Mouse (Mus musculus): ENCODE data around the gene Cbl.
"Not testable (repeated sequence)": the region's sequence is repeated elsewhere in the genome, so short reads cannot be mapped to it uniquely, and the experiment has no call there.

Gene Cbl

DNA sequence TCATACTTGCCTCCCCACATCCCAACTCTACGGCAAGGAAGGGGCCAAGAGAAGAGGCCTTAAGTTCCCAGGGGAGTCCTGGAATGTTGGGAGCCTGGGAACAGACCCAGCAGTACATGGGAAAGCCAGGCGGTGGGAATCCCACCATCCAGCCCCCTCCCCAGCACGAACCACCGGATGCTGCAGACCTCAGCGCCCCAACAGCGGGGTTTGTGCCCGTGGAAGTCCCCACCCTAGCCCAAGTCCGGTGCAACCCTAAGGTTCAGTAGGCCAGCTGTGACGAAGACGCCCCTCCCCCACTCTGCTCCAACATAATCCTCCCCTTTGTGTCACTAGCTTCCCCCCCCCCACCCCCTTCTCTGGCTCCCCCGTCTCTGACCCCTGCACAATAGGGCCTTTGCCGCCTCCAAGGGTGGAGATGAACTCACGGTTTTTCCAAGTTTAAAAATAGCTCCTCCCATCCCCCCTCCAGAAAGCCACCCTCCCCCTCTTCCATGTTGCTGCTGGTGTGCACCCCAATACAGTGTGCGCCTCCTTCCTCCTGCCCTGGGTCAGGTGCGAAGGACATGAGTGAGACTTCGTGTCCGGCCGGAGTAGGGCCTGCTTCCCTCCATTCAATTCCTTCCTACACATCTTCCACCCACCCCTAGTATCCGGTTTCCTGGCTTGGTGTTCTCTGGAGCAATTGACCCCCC, 103.1 kb downstream of the Cbl start:
- DNase-seq (ENCODE audit: low read depth, low spot score): peak; percentile 51

DNA sequence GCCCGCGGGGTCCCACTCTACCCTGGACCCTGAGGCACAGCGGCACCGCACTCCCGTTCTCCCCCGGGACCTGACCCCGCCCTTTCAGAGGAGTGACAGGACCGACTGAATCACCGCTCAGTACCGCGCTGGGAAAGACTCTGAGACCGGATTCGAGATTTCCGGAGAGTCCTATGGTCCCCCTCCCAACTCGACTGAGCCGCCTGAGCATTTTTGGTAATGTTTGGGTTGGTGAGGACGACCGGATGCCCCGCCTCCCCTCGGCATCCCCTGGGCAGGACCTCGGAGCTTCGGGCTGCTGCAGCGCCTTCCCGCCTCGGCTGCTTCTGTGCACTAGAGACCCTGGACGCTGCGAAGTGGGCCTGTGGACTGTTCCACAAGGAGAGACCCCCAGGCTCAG, 103.8 kb downstream of the Cbl start:
- no peak for DNase-seq (ENCODE audit: low read depth, low spot score)

DNA sequence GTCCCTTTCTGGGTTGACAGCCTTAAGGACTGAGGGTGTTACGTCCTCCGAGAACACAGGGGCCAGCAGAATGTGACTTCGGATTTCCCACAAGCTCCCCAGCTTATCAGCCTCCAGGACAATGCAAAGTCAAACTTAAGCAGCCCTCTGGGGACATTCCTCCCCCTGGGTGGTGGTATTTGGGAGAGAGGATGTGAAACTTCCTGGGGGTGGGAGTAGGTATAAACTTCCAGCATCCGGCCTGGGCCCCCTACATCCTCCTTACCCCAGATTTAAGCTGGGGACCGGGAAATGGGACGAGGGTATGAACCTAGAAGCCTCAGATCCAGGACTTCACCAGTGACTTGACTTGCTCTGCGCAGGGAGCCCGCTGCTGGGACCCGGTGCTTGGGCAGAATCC, 104.2 kb downstream of the Cbl start:
- DNase-seq (ENCODE audit: low read depth, low spot score): no peak

DNA sequence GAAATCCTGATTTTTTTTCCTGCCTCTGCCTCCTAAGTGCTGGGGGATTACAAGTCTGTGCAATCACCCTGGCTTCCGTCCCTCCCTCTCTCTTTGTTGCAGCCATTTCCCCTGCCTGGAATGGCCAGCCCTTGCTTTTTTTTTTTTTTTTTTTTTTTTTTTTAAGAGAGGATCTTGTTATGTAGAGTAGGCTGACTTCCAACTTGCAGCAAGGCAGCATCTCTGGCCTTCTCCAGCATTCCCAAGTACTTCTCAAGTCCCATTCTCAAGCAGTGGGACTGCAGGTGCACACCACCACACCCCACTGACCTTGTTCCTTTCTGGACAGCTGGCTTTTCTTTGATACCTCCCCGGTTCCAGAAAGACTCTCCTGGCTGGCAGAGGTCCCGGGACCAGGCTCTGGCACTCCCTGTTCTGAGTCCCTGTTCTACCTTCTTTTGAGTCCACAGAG, 106.5 kb downstream of the Cbl start:
- DNase-seq (ENCODE audit: low read depth, low spot score): no peak

DNA sequence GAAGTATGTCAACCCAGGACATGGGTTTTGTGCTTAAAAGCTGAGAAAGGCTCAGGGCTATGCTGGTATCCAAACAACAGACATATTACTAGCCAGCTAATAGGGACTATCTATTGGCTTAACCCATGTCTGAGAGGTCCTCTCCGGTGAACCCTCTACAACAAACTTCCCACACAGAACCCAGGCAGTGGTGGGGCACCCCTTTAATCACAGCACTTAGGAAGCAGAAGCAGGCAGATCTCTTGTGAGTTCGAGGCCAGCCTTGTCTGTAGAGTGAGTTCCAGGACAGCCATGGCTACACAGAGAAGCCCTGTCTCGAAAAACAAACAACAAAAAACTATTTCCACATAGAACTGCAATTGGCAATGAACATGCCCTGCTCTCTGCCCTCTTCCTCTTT, 107.1 kb downstream of the Cbl start:
- DNase-seq (ENCODE audit: low read depth, low spot score): no peak

DNA sequence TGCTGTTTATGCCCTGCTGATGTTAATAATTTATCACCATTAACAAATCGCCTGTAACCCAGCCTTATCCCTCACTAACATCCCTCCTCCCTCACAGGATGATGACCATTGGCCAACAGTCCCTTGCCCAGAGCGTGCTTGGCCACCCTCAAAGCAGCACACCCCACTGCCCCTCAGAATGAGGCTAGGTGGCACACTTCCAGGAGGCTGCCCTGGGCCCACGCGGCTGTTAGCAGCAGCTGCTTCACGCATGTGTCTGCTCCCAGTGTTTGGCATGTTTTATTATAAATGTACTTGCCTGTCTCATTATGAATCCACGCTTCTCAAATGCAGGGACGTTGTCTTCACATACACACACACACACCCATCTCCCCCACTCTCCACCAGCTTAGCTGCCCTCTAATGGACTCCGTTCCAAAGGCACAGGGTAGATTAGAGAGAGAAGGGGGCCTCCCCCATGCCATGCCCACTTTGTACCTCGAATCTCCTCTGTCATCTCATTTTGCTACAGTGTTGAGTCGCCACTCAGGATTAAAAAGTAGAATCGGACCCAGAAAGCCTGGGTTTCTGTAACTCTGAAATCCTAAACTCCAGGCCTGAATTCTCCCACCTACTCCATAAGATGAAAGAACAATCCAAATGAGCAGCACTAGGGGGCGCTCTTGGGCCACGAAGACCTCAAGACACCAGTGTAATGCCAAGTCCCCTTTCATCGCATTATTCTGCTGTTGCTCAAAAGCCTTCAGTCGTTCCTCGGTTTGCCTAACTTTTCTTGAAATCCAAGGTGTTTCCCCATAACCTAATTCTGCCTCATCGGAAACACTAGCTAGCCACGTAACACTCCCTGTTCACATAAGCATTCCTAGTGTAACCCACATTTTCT, 108.1 kb downstream of the Cbl start:
- DNase-seq (ENCODE audit: low read depth, low spot score): peak; percentile 75

DNA sequence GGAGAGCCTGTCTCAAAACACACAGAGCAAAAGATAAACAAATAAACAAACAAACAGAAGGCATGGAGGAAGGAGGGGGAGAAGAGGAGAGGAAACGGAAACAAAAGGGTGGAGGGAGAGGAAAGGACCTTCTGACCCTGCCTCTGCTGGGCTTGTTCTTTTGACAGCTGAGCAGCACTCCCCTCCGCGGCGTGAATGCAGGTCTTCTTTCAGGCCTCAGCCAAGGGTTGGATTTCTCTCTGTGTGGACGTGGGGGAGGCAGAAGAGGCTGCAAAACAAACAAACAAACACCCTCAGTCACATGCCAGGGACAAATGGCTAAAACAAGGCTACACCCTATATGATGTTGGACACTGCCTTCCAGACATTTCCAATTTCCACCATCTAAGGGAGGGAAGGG, 108.8 kb downstream of the Cbl start:
- no peak for DNase-seq (ENCODE audit: low read depth, low spot score)

GRCm38 (mm10) chr9:44124317-44124716, 109.5 kb downstream of the Cbl start:
- DNase-seq (ENCODE audit: low read depth, low spot score): no peak

- no peak for DNase-seq (ENCODE audit: low read depth, low spot score)
Measured at GRCm38 (mm10) chr9:44119948-44120465, 113.8 kb downstream of the Cbl start.

DNA sequence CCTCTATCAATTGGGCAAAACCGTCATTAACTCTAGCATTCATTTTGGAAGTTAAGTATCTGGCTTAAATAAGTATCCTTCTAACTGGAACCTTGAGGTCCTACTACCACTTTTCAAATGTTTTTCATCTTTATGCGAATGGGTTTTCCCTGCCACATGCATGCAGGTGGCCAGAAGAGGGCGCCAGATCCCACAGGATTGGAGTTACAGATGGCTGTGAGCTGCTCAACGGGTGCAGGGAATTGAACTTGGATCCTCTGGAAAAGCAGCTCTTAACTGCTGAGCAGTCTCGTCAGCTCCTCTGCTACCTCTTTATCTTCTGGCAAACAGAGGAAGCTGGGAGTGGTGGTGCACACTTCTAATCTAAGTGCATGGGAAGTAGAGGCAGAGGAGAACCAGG, 114.8 kb downstream of the Cbl start:
- DNase-seq (ENCODE audit: low read depth, low spot score): no peak

GRCm38 (mm10) chr9:44116182-44116581, 117.7 kb downstream of the Cbl start:
- DNase-seq (ENCODE audit: low read depth, low spot score): no peak

DNA sequence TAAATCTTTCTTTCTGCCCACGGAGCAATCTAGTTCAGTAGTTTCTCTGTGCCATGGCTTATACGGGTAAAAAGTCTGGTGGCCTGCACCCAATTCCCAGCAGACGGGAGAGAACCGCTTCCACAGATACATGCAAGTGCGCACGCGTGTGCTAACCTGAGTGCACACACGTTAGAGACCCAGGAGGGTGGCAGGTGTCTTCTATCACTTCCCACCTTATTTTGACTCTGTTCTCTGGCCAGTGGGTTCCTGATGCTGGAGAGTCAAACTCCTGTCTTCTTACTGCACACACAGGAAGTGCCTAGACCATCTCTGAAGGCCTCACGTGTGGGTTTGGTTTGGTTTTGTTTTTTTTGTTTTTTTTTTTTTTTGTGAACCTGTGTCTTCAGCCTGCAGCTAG, 118.2 kb downstream of the Cbl start:
- DNase-seq (ENCODE audit: low read depth, low spot score): no peak

DNA sequence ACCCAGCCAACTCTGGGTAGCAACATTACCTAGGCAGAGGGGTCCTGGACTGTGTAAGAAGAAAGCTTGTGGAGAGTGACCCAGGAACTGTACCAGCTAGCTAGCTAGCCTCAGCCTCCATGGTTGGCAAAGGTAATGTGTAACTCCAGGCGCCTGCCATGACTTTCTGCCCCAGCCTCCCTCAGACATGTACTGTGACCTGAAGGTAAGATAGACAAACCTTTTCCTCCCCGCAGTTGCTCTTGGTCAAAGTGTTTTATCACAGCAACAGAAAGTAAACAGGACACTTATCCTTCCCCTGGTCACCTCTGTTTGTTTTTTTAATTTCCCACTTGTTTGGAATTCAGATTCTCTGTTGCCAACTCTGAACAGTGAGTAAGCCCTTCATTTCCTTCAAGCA, 119.4 kb downstream of the Cbl start:
- no peak for DNase-seq (ENCODE audit: low read depth, low spot score)

- peak; percentile 99 for DNase-seq (ENCODE audit: low read depth, low spot score)
Measured at GRCm38 (mm10) chr9:44113105-44113789, 120.6 kb downstream of the Cbl start, which contains the start of the genes Gm49380 and Rnf26. TSS of gene Gm49380 (minus strand) at chr9:44113500. TSS of gene Rnf26 (minus strand) at chr9:44113517.

DNA sequence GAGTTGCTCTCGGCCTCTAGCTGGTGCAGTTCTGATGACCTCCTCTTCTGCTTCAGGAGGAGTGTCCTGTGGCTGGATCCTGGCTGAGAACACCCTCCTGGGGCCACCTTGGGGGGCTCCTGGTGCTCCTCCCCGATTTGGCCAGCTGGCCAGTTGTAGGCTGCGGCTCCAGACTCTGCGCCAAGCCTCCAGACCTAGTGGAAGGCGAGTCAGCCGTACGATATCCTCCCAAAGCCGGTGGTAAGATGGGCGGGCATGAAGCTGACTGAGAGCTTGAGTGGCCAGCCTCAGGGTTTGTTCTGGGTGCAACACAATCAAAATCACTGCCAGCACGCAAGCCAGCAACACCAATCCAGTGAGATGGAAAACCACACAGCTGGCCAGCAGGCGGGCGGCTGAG, 121.9 kb downstream of the Cbl start:
- not testable (repeated sequence) for DNase-seq (ENCODE audit: low read depth, low spot score)

DNA sequence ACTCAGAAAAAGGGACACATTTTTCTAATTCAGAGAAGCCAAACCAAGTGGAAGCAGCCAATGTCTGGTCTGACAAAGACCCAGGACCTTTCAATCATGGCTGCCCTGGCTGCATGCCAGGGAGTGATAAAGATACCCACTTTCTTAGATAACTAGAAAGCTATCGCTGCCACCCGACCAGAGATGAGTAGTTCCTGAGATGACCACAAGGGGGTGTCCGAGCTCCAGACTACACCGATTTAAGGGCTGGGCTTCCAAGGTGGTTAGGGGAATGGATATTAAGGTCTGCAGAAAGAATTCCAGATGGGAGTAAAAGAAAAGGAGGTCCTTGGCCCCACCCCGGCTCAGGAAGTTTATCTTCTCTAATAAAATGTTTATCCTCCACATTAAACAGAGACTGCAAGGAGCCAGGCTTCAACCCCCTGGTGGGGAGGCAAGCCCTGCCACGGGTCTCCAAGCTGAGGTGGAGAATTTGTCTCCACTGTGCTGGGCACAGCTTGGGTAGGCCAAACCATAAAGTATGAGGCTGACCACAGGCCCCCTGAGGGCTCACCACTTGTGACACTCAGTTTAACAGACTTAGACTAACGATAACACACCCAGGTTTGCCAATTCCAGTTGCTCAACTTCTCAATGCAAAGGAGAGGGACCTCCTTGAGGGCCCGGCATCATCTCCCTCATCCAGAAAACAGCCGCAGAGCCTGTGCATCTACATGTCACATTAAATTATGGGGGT, 124.3 kb downstream of the Cbl start:
- DNase-seq (ENCODE audit: low read depth, low spot score): no peak

GRCm38 (mm10) chr9:44108269-44109055, 125.4 kb downstream of the Cbl start:
- DNase-seq (ENCODE audit: low read depth, low spot score): no peak

- no peak for DNase-seq (ENCODE audit: low read depth, low spot score)
Measured at GRCm38 (mm10) chr9:44107557-44108179, 126.2 kb downstream of the Cbl start.

DNA sequence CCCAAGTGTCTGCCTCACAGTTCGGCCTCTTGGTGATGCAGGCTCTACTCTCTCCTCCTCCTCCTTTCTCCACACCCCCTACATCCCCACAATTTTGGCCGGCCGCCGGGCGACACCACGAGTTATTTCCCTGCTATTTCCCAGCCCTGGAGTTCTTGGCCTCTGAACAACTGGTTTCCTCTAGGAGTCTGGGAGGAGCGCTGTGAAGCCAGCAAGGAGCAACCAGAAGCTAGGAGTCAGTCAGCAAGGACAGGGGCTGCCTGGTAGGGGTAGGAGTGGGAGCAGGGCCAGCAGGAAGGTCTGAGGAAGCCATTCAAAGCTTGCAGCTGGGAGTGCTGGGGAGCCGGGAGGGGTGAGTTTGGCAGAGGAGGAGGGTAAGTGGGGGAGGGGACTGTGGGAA, 126.7 kb downstream of the Cbl start, which contains the start of gene C1qtnf5:
Gene C1qtnf5, plus strand, starts transcription at position 136 of the 400 bp plus-strand sequence.
- no peak for DNase-seq (ENCODE audit: low read depth, low spot score)

GRCm38 (mm10) chr9:44106596-44106995, 127.3 kb downstream of the Cbl start:
- DNase-seq (ENCODE audit: low read depth, low spot score): no peak
